Mouse (Mus musculus) intestine, embryonic 14.5 days (tissue): ENCODE results near the gene Gm3404. TPM values are rescaled to one million over a fixed set of nuclear protein-coding genes. Genes with fewer than 3 reads are reported as not detected.
"Not testable (repeated sequence)": the region's sequence is repeated elsewhere in the genome, so short reads cannot be mapped to it uniquely, and the experiment has no call there.

Source experiments
- ATAC-seq: fragments of 200-750 bp; cut with Nextera tagmentation; replicated peaks from 2 replicates; pipeline ENCODE4 v1.8.0; 2017; ENCODE audit warnings: low read depth, moderate number of reproducible peaks, moderate TSS enrichment, moderate library complexity; ENCODE audit not compliant: low FRiP score, low TSS enrichment
- DNase-seq: peaks from one replicate; pipeline ENCODE4 v3.0.0-alpha.2; 2018; ENCODE audit warnings: low spot score
- H3K27ac ChIP-seq: fragments of 300-500 bp; sonication (generic); 2 replicates; pipeline ENCODE4 v1.5.1; 2014; ENCODE audit warnings: low read depth, mild to moderate bottlenecking, control low read depth
- H3K27me3 ChIP-seq: fragments of 300-500 bp; sonication (generic); replicated peaks from 2 replicates; pipeline ENCODE4 v1.6.1; 2014; ENCODE audit warnings: low read length, control low read depth; ENCODE audit not compliant: control insufficient read depth, insufficient read depth
- H3K36me3 ChIP-seq: fragments of 300-500 bp; sonication (generic); 2 replicates; pipeline ENCODE4 v1.6.1; 2014; ENCODE audit warnings: low read length, control low read depth; ENCODE audit not compliant: control insufficient read depth, insufficient read depth
- H3K4me1 ChIP-seq: fragments of 300-500 bp; sonication (generic); replicated peaks from 2 replicates; pipeline ENCODE4 v1.6.1; 2014; ENCODE audit warnings: low read length, control low read depth, mixed read lengths; ENCODE audit not compliant: control insufficient read depth, insufficient read depth
- H3K4me2 ChIP-seq: fragments of 300-500 bp; sonication (generic); 2 replicates; pipeline ENCODE4 v1.6.1; 2014; ENCODE audit warnings: low read length
- H3K4me3 ChIP-seq: fragments of 300-500 bp; sonication (generic); 2 replicates; pipeline ENCODE4 v1.5.1; 2014; ENCODE audit warnings: low read depth, low read length, control low read depth, mixed read lengths
- H3K9ac ChIP-seq: fragments of 300-500 bp; sonication (generic); 2 replicates; pipeline ENCODE4 v1.6.1; 2014; ENCODE audit warnings: mild to moderate bottlenecking, low read length
- H3K9me3 ChIP-seq: fragments of 300-500 bp; sonication (generic); 2 replicates; pipeline ENCODE4 v1.6.1; 2016; ENCODE audit warnings: low read length, control low read depth; ENCODE audit not compliant: control insufficient read depth
- WGBS: fragments of 180-500 bp; shearing (Covaris S2); extraction: QIAGEN DNeasy Blood & Tissue Kit; methylation state at CpG from one replicate; pipeline ENCODE4 v1.1.7; 2014; 5-methylcytosine and 5-hydroxymethylcytosine counted together
- polyA plus RNA-seq: library from polyadenylated mRNA; unstranded; fragments of >200 nt; fragmentation: Nextera tagmentation; extraction: Ambion mirVana; gene quantifications from 2 replicates; pipeline ENCODE4 v1.2.1, GENCODE M21; 2014

The Gm3404 gene
- polyA plus RNA-seq, result not detected in 2 replicates

DNA sequence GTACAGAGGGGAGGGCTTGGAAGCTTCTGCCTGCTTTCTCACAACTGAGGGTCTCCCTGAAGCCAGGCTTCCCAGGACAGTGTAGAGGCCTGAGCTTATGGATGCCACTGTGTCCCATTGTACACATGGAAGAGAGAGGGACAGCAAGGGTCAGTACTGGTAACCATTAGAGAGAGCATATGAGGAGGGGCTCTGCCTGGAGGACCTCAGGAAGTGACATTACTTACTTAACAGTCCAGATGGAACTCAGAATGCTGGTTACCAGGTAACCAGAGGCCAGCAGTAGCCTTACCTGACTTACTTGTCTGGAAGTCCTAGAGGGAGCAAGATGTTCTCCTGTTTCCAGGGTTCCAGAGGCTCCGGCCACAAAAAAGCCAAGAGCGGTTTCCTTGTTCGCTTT lies at the start of gene Gm3404:
Gm3404 (plus strand) TSS at position 301 of the 400 bp plus-strand sequence.
- not testable (repeated sequence) for H3K27ac ChIP-seq, H3K36me3 ChIP-seq
- WGBS, result 85% methylated on average over 2 of the region's 3 CpGs

DNA sequence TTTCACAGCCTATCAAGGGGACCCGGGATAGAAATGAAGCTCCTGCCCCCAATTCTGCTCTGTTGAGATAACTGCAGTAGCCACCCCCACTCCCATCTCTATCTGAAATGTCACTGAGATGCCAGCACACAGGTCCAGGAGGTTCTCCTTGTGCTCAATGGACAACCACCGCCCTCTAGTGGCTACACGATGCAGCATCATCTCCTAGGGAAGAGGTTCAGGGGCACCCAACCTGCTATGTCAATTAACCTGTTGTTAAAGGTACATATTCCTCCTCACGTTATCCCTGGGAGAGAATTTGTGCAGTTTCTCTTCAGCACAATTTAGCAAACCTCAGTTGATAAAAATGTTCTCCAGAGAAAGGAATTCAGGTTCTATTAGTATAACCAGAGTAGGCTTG lies 46.0 kb upstream of the Gm3404 start:
- not testable (repeated sequence) for ATAC-seq, H3K27me3 ChIP-seq, H3K27ac ChIP-seq, H3K4me2 ChIP-seq, H3K4me3 ChIP-seq, H3K4me1 ChIP-seq, H3K9ac ChIP-seq, H3K9me3 ChIP-seq, DNase-seq, H3K36me3 ChIP-seq
- WGBS, result 10% methylated on average over 4 of the region's 4 CpGs

More for the DNA sequence above, at the start of gene Gm3404:
- not testable (repeated sequence) for H3K9me3 ChIP-seq, H3K9ac ChIP-seq, ATAC-seq, H3K4me1 ChIP-seq, H3K4me2 ChIP-seq, DNase-seq, H3K4me3 ChIP-seq, H3K27me3 ChIP-seq

DNA sequence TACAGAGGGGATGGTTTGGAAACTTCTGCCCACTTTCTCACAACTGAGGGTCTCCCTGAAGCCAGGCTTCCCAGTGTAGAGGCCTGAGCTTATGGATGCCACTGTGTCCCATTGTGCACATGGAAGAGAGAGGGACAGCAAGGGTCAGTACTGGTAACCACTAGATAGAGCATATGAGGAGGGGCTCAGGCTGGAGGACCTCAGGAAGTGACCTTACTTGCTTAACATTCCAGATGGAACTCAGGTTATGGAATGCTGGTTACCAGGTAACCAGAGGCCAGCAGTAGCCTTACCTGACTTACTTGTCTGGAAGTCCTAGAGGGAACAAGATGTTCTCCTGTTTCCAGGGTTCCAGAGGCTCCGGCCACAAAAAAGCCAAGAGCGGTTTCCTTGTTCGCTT lies 43.9 kb upstream of the Gm3404 start, which contains the start of gene Gm6408:
Gm6408 (plus strand) TSS at position 301 of the 400 bp plus-strand sequence.
- not testable (repeated sequence) for H3K36me3 ChIP-seq, H3K27ac ChIP-seq, ATAC-seq, H3K4me2 ChIP-seq, H3K4me1 ChIP-seq, H3K9me3 ChIP-seq, H3K9ac ChIP-seq, H3K4me3 ChIP-seq, DNase-seq, H3K27me3 ChIP-seq
- 100% methylated on average over 1 of the region's 3 CpGs for WGBS

DNA sequence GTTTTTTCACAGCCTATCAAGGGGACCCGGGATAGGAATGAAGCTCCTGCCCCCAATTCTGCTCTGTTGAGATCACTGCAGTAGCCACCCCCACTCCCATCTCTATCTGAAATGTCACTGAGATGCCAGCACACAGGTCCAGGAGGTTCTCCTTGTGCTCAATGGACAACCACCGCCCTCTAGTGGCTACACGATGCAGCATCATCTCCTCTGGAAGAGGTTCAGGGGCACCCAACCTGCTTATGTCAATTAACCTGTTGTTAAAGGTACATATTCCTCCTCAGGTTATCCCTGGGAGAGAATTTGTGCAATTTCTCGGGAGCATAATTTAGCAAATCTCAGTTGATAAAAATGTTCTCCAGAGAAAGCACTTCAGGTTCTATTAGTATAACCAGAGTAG lies 36.6 kb upstream of the Gm3404 start:
- not testable (repeated sequence) for H3K4me1 ChIP-seq, H3K9ac ChIP-seq, H3K27ac ChIP-seq, H3K9me3 ChIP-seq, H3K4me2 ChIP-seq, H3K4me3 ChIP-seq, H3K27me3 ChIP-seq, DNase-seq, H3K36me3 ChIP-seq, ATAC-seq
- WGBS, result 8% methylated on average over 3 of the region's 4 CpGs

DNA sequence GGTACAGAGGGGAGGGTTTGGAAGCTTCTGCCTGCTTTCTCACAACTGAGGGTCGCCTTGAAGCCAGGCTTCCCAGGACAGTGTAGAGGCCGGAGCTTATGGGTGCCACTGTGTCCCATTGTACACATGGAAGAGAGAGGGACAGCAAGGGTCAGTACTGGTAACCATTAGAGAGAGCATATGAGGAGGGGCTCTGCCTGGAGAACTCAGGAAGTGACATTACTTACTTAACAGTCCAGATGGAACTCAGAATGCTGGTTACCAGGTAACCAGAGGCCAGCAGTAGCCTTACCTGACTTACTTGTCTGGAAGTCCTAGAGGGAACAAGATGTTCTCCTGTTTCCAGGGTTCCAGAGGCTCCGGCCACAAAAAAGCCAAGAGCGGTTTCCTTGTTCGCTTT lies 34.5 kb upstream of the Gm3404 start, which contains the start of gene Gm6370:
Gm6370 (plus strand) TSS at position 301 of the 400 bp plus-strand sequence.
- ATAC-seq, H3K36me3 ChIP-seq, H3K4me3 ChIP-seq, H3K27ac ChIP-seq, H3K4me1 ChIP-seq, H3K4me2 ChIP-seq, H3K9ac ChIP-seq, H3K27me3 ChIP-seq, DNase-seq, H3K9me3 ChIP-seq: not testable (repeated sequence)
- WGBS, result no CpG with 5 or more reads among the region's 5 CpGs

DNA sequence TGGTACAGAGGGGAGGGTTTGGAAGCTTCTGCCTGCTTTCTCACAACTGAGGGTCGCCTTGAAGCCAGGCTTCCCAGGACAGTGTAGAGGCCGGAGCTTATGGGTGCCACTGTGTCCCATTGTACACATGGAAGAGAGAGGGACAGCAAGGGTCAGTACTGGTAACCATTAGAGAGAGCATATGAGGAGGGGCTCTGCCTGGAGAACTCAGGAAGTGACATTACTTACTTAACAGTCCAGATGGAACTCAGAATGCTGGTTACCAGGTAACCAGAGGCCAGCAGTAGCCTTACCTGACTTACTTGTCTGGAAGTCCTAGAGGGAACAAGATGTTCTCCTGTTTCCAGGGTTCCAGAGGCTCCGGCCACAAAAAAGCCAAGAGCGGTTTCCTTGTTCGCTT lies 23.5 kb upstream of the Gm3404 start, which contains the start of gene 4930449I24Rik:
4930449I24Rik (plus strand) TSS at position 301 of the 400 bp plus-strand sequence.
- H3K9me3 ChIP-seq, ATAC-seq, H3K4me2 ChIP-seq, H3K27ac ChIP-seq, H3K4me1 ChIP-seq, DNase-seq, H3K27me3 ChIP-seq, H3K36me3 ChIP-seq, H3K9ac ChIP-seq, H3K4me3 ChIP-seq: not testable (repeated sequence)
- WGBS, result no CpG with 5 or more reads among the region's 5 CpGs

DNA sequence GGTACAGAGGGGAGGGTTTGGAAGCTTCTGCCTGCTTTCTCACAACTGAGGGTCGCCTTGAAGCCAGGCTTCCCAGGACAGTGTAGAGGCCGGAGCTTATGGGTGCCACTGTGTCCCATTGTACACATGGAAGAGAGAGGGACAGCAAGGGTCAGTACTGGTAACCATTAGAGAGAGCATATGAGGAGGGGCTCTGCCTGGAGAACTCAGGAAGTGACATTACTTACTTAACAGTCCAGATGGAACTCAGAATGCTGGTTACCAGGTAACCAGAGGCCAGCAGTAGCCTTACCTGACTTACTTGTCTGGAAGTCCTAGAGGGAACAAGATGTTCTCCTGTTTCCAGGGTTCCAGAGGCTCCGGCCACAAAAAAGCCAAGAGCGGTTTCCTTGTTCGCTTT lies 11.8 kb upstream of the Gm3404 start, which contains the start of gene Gm3402:
Gm3402 (plus strand) TSS at position 301 of the 400 bp plus-strand sequence.
- H3K9me3 ChIP-seq, H3K4me1 ChIP-seq, ATAC-seq, H3K36me3 ChIP-seq, H3K27ac ChIP-seq, H3K4me3 ChIP-seq, DNase-seq, H3K9ac ChIP-seq, H3K4me2 ChIP-seq, H3K27me3 ChIP-seq: not testable (repeated sequence)
- no CpG with 5 or more reads among the region's 5 CpGs for WGBS

DNA sequence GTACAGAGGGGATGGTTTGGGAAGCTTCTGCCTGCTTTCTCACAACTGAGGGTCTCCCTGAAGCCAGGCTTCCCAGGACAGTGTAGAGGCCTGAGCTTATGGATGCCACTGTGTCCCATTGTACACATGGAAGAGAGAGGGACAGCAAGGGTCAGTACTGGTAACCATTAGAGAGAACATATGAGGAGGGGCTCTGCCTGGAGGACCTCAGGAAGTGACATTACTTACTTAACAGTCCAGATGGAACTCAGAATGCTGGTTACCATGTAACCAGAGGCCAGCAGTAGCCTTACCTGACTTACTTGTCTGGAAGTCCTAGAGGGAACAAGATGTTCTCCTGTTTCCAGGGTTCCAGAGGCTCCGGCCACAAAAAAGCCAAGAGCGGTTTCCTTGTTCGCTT lies 11.7 kb downstream of the Gm3404 start, which contains the start of gene Gm3409:
Gm3409 (plus strand) TSS at position 301 of the 400 bp plus-strand sequence.
- not testable (repeated sequence) for H3K36me3 ChIP-seq, H3K27me3 ChIP-seq, H3K4me2 ChIP-seq, H3K4me3 ChIP-seq, H3K9me3 ChIP-seq, H3K9ac ChIP-seq, ATAC-seq, H3K27ac ChIP-seq, DNase-seq, H3K4me1 ChIP-seq
- 100% methylated on average over 2 of the region's 3 CpGs for WGBS

DNA sequence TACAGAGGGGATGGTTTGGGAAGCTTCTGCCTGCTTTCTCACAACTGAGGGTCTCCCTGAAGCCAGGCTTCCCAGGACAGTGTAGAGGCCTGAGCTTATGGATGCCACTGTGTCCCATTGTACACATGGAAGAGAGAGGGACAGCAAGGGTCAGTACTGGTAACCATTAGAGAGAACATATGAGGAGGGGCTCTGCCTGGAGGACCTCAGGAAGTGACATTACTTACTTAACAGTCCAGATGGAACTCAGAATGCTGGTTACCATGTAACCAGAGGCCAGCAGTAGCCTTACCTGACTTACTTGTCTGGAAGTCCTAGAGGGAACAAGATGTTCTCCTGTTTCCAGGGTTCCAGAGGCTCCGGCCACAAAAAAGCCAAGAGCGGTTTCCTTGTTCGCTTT lies 30.2 kb downstream of the Gm3404 start, which contains the start of gene Gm3415:
Gm3415 (plus strand) TSS at position 301 of the 400 bp plus-strand sequence.
- DNase-seq, H3K4me2 ChIP-seq, H3K4me1 ChIP-seq, H3K36me3 ChIP-seq, H3K9me3 ChIP-seq, H3K27me3 ChIP-seq, H3K27ac ChIP-seq, H3K9ac ChIP-seq, ATAC-seq, H3K4me3 ChIP-seq: not testable (repeated sequence)
- WGBS, result no CpG with 5 or more reads among the region's 3 CpGs
